ENCODE assay signal across 14 mouse cellular contexts in genomic region chr1:72422121-72422520, GRCm38 (mm10).
"Had no signal": no experiment of that assay in that cellular context is flagged by ENCODE, and none has a peak within 500 bp of the region (broad histone marks: within the 10 kb centered on the region; RNA-seq: fewer than 3 reads in every experiment).

No protein-coding gene starts in this region.

- ATAC-seq: midbrain, embryonic 16.5 days had no signal

- H3K36me3 ChIP-seq: kidney, embryonic 15.5 days; limb, embryonic 13.5 days; neural tube, embryonic 15.5 days had no signal

- H3K4me2 ChIP-seq: kidney, embryonic 15.5 days; limb, embryonic 13.5 days; midbrain, embryonic 11.5 days; neural tube, embryonic 15.5 days had no signal

- H3K27me3 ChIP-seq: kidney, embryonic 15.5 days; limb, embryonic 13.5 days; megakaryocyte, embryonic 14.5 days; neural tube, embryonic 15.5 days had no signal

- DNase-seq: kidney, postnatal 25 days; layer of hippocampus, postnatal 36 days; lung, adult 18-20 months; lung, postnatal 4 days; right cerebral cortex, adult 18-20 months; right cerebral cortex, postnatal 25 days; thymus, postnatal 4 days had no signal

- H3K4me1 ChIP-seq: limb, embryonic 13.5 days; megakaryocyte, embryonic 14.5 days; neural tube, embryonic 15.5 days had no signal

- H3K9me3 ChIP-seq: kidney, embryonic 15.5 days; limb, embryonic 13.5 days; megakaryocyte, embryonic 14.5 days; neural tube, embryonic 15.5 days had no signal

- H3K27ac ChIP-seq: kidney, embryonic 15.5 days; limb, embryonic 13.5 days; liver, embryonic 14.5 days; neural tube, embryonic 15.5 days had no signal

- H3K4me3 ChIP-seq: kidney, embryonic 15.5 days; limb, embryonic 13.5 days; megakaryocyte, embryonic 14.5 days; neural tube, embryonic 15.5 days had no signal

- H3K9ac ChIP-seq: kidney, embryonic 15.5 days; limb, embryonic 13.5 days; liver, embryonic 14.5 days; neural tube, embryonic 15.5 days had no signal
